Mouse (Mus musculus) spleen, postnatal 4 days (tissue): ENCODE results near the gene H2-Q4.
"Not testable (repeated sequence)": the region's sequence is repeated elsewhere in the genome, so short reads cannot be mapped to it uniquely, and the experiment has no call there.

Source experiments
- DNase-seq, 2 experiments: peaks; one replicate each; pipeline ENCODE4 v3.0.0; 2022; ENCODE audit warnings: low spot score in 2 of 2

Gene H2-Q4

GRCm38 (mm10) chr17:35379369-35379728 is at the start of gene H2-Q4:
H2-Q4 (plus strand) TSS chr17:35379617.
- peak; percentile 87 to 93 for DNase-seq

DNA sequence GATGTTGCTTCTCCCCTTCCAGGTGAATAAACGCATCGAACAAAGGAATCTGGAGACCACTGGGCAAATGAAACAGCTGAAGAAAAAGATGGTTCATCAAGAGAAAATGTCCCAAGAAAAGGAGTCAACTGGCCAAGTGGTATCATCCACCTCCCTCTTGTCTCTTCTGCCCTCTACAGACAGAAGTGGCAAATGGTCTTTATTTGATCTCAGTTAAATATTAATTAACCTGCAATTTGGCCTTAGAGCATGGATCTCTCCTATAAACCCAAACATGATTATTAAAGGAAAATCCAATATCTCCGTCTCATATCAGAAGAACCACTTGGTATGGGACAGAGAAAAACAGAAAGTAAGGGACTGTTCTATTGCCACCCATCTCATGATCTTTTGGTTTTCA is 49.7 kb upstream of the H2-Q4 start:
- not testable (repeated sequence) for DNase-seq

GRCm38 (mm10) chr17:35331546-35331945 is 47.9 kb upstream of the H2-Q4 start:
- not testable (repeated sequence) for DNase-seq

DNA sequence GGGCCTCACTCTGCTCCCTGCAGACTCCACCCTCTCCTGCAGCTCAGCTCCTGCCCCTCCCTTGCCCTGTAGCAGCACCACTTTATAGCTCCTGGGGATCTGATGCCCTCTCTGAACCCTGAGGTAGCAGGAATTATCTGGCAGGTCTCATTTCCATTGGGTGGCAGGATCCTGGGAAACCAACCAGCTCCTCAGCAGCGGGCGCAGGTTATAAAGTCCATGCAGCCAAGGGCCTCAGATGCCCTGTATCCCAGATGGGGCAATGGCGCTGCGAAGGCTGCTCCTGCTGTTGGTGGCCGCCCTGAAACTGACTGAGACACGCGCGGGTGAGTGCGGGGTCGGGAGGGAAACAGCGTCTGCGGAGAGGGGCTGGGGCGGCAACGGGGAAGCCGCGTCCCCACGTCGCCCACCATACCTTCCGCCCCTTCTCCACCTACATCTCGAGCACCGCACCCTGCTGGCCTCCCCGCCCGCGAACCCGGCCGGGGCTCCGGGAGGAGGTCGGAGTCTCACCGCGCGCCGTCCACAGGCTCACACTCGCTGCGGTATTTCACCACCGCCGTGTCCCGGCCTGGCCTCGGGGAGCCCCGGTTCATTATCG is 37.2 kb upstream of the H2-Q4 start, which contains the start of gene H2-Q2:
H2-Q2 (plus strand) TSS at position 172 of the 601 bp plus-strand sequence.
- no peak for DNase-seq

DNA sequence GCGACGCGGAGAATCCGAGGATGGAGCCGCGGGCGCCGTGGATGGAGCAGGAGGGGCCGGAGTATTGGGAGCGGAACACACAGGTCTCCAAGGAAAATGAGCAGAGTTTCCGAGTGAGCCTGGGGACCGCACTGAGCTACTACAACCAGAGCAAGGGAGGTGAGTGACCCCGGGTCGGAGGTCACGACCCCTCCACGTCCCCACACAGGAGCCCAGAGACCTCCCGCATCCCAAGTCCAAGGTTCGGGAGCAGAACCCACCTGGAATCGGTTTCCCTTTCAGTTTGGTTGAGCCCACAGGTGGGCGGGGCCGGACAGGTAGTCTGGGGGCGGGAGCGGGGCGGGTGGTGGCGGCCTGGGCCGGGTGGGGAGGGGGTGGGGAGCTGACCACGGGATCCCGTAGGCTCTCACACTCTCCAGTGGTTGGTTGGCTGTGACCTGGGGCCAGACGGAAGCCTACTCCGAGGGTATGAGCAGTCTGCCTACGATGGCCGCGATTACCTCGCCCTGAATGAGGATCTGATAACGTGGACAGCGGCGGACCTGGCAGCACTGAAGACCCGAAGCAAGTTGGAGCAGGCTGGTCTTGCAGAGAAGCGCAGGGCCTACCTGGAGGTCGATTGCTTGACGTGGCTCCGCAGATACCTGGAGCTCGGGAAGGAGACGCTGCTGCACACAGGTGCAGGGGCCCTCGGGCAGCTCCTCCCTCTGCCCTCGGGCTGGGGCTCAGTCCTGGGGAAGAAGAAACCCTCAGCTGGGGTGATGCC is 36.5 kb upstream of the H2-Q4 start:
- no peak for DNase-seq

GRCm38 (mm10) chr17:35347659-35348058 is 31.8 kb upstream of the H2-Q4 start:
- not testable (repeated sequence) for DNase-seq

- DNase-seq, result not testable (repeated sequence)
Observed at GRCm38 (mm10) chr17:35353275-35353674, 26.1 kb upstream of the H2-Q4 start.

DNA sequence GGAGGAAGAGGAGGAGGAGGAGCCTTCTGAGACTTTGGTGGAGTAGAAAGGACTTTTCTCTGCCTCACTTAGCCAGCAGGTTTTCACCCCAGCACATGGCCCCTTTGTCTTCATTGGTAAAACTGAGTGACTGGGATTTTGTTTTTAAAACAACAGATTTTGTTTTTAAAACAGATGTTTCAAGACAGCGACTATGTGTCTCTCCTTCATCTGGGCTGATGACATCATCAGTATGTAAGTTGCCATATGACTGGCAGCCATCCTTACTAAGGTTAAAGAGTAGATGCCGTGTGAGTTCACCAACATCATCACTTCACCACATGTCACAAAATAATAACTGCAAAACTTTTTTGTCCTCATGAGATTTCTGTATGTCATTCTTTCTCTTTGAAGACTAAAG is 25.3 kb upstream of the H2-Q4 start:
- no peak for DNase-seq

GRCm38 (mm10) chr17:35357086-35357485 is 22.3 kb upstream of the H2-Q4 start:
- no peak for DNase-seq

DNA sequence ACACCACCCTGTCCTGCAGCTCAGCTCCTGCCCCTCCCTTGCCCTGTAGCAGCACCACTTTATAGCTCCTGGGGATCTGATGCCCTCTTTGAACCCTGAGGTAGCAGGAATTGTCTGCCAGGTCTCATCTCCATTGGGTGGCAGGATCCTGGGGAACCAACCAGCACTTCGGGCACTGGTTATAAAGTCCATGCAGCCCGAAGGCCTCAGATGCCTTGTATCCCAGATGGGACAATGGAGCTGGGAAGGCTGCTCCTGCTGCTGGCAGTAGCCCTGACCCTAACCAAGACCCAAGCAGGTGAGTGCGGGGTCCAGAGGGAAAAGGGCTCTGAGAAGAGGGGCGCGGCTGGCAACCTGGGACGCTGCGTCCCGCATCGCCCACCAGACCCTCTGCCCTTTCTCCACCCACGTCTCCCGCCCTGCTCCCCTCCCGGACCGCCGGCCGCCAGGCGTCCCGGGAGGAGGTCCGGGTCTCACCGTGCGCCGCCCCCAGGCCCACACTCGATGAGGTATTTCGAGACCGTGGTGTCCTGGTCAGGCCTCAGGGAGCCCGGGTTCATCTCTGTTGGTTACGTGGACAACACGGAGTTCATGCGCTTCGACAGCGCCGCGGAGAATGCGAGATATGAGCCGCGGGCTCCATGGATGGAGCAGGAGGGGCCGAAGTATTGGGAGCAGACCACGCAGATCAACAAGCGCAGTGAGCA is 20.5 kb upstream of the H2-Q4 start:
- no peak for DNase-seq

DNA sequence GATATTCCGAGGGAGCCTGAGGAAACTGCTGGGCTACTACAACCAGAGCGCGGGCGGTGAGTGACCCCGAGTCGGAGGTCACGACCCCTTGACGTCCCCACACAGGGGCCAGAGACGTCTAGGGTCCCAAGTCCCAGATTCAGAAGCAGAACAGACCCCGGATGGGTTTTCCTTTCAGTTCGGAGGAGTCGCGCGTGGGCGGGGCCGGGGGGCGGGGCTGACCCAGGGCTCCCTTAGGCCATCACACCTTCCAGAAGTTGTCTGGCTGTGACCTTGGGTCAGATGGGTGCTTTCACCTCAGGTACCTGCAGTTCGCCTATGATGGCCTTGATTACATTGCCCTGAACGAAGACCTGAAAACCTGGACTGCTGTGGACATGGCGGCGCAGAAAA is 20.0 kb upstream of the H2-Q4 start:
- no peak for DNase-seq

- peak; percentile 31 to 75 for DNase-seq
Observed at GRCm38 (mm10) chr17:35379729-35380451, 473 bp downstream of the H2-Q4 start.

DNA sequence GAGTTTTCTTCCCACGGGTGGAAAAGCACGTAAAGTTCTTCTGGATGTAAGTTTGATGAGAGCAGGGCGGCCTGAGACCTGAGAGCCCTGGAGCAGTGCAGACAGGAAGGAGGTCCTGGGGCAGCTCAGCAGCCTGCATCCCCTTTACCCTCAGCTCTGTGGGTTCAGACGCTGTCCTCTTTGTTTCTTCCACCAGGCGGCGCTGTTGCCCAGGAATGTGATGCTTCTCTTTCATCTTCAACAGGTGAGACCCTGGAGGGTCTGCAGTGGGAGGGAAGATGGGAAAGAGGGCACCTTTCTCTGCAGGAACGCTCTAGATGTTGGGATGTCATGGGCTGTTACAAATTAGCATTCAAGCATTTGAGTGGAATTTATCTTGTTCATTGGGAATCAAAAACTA is 10.4 kb downstream of the H2-Q4 start:
- DNase-seq, result peak; percentile 25 to 78

DNA sequence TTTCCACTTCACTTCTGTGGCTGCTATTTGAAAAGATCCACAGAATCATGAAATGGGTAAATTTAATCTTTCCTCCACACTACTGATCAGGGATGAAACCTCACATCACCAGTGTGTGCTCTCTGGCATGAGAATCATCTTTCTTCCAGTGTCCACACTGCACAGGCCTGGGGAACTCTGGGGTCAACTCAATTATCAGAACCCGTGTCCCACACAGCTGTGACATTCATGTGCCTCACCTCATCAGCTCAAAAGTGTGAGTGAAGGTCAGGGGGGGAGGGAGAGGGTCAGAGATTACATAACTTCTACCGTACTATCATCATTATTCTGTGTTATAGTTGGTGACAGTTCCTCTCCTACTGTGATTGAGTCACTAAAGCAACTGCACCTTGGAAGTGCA is 13.3 kb downstream of the H2-Q4 start:
- not testable (repeated sequence) for DNase-seq

DNA sequence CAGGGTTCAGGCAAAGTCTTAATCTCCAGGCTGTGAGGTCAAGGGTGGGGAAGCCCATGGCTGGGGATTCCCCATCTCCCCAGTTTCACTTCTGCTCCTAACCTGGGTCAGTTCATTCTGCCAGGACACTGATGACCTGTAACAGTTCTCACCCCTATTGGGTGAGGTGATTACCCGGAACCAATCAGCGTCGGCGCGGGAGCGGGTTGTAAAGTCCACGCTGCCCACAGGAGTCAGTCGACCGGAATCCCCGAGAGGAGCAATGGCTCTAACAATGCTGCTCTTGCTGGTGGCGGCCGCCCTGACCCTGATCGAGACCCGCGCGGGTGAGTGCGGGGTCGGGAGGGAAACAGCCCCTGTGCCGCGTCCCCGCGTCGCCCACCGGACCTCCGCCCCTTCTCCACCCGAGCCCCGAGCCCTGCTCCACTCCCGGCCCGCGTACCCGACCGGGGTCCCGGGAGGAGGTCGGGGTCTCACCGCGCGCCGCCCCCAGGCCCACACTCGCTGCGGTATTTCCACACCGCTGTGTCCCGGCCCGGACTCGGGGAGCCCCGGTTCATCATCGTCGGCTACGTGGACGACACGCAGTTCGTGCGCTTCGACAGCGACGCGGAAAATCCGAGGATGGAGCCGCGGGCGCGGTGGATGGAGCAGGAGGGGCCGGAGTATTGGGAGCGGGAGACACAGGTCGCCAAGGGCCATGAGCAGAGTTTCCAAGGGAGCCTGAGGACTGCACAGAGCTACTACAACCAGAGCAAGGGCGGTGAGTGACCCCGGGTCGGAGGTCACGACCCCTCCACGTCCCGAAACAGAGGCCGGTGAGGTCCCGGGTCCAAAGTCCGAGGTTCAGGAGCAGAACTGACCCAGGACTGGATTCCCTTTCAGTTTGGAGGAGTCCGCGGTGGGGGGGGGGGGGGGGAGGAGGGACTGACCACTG is 14.7 kb downstream of the H2-Q4 start:
- DNase-seq, result not testable (repeated sequence)

DNA sequence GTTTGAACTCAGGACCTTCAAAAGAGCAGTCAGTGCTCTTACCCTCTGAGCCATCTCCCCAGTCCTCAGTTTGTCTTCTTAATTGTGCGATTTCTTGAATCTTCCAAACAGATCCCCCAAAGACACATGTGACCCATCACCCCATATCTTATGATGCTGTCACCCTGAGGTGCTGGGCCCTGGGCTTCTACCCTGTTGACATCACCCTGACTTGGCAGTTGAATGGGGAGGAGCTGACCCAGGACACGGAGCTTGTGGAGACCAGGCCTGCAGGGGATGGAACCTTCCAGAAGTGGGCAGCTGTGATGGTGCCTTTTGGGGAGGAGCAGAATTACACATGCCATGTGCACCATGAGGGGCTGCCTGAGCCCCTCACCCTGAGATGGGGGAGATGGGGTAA is 17.5 kb downstream of the H2-Q4 start:
- not testable (repeated sequence) for DNase-seq

DNA sequence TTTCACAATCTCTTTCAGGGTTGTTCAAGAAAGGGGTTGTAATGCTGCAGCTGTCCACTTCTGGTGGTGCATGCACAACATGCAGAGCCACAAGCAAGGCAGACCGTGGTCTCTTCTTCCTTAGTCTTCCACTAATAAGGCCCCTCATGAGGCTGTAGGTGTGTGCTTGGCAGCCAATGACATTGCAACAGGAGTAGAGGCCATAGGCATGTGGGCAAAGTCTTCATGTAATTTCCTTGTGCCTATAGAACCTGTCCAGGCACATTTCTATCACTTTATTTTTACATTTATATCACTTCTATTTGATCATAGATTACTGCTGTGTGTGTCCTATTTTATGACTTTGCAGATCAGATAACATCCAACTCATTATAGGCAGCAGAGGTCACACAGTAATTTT is 33.6 kb downstream of the H2-Q4 start:
- not testable (repeated sequence) for DNase-seq

GRCm38 (mm10) chr17:35415273-35416129 is 36.1 kb downstream of the H2-Q4 start:
- not testable (repeated sequence) for DNase-seq

DNA sequence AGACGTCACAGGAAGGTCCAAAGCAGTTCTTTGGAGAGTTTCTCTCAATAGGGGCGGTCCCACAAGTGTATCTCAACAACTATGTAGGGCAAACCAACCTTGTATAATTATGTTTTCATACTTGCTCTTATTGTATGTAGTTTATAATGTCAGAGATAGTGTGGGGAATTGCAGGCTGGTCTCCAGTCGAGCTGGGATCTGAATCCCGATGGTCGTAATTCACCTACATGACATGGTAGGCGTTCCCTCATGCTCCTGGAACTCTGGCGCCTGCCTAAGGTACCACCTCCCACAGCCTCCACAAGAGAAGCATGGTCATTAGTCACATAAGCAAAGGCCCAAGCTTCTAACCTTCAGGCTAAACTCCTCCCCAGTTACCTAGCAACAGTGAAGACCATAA is 39.4 kb downstream of the H2-Q4 start:
- no peak for DNase-seq

GRCm38 (mm10) chr17:35419564-35419963 is 40.1 kb downstream of the H2-Q4 start:
- DNase-seq, result not testable (repeated sequence)
